Mouse (Mus musculus): Measurements from ENCODE around the gene Gm3173. TPM values are rescaled to one million over a fixed set of nuclear protein-coding genes. Genes with fewer than 3 reads are reported as not detected.
"Not testable (repeated sequence)": the region's sequence is repeated elsewhere in the genome, so short reads cannot be mapped to it uniquely, and the experiment has no call there.

Gene Gm3173
- total RNA-seq (2014; fragmentation: Nextera tagmentation) (not detected in 2 replicates), total RNA-seq (2017) (not detected in 2 replicates)

DNA sequence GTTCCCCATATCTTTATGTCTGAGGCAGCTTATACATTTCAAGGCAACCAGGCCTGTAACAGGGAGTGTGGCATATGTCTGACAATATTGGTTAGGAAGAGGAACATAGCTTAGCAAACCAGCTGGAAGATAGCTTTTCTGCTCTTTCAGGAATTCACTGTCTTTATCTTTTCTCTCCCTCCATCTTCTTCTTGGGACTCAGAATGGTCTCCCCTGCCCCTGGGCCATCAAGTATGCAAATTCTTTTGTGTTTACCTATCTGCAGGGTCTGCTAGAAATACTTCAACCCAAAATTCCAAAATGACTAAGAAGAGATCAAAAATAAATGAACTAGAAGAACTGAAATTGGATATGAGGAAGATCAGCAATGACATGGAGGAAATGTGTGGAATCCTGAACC lies at the start of gene Gm3173:
Gene Gm3173, plus strand, starts transcription at position 301 of the 400 bp plus-strand sequence.
- not testable (repeated sequence) for ATAC-seq (replicated peaks; ENCODE audit: low FRiP score, low TSS enrichment, poor library complexity, severe bottlenecking)

DNA sequence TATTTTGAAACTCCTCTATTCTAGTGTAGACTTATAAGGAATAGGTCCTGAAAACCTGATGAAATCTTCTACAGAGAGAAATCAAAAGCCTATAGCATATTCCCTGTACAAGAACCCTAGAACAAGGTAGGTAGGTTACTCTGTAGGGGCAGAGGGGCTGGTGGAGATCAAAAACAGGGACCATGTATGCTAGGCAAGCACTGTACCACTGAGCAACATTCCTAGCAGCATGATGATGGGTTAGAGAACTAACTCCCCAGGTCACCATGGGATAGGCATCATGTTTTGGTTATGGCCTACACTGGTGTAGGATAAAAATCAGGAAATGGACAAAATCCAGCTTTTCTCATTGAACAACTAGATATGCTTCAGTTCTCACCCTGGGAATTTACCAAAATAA lies 45.2 kb upstream of the Gm3173 start:
- ATAC-seq (replicated peaks; ENCODE audit: low FRiP score, low TSS enrichment, poor library complexity, severe bottlenecking) = not testable (repeated sequence)

DNA sequence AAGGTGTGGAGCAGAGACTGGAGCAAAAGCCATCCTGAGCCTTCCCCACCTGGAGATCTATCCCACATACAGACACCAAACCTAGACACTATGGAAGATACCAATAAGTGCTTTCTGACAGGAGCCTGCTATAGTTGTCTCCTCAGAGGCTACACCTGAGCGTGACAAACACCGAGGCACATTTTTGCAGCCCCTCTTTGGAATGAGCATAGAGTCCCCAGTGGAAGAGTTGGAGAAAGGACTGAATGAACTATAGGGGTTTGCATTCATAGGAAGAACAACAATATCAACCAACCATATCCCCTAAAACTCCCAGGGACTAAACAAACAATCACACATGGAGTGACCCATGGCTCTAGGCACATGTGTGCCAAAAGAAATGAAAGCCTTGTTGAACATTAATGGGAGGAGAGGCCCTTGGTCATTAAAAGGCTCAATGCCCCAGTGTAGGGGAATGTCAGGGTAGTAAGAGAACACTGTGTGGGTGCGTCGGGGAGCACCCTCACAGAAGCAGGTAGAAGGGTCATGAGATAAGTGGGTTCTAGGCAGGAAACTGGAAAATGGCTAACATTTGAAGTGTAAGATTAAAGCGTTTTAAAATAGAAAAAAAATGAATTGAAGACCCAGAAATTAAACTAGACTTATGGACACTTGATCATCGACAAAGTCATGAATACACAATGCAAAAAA lies 37.8 kb upstream of the Gm3173 start:
- not testable (repeated sequence) for ATAC-seq (replicated peaks; ENCODE audit: low FRiP score, low TSS enrichment, poor library complexity, severe bottlenecking)

DNA sequence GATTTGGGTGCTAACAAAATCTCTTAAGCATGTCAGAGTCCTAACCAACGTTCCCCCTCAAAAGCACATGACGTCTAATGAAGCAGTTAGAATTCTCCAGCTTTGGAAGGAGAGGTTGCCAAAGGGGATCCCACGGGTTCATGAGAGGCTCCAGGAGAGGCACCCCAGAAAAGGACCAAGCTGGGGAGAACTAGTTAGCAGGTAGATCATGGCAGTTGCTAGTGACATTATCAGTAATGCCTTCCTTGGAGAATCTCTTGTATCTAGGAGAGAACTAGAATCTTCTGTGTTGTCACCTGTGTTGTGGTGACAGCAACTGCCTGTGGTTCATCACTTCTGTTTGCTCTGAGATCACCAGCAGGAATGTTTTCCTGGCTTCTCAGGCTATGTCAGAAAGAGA lies 33.6 kb upstream of the Gm3173 start, which contains the start of gene Gm3159:
Gene Gm3159, plus strand, starts transcription at position 301 of the 400 bp plus-strand sequence.
- ATAC-seq (replicated peaks; ENCODE audit: low FRiP score, low TSS enrichment, poor library complexity, severe bottlenecking) = not testable (repeated sequence)

DNA sequence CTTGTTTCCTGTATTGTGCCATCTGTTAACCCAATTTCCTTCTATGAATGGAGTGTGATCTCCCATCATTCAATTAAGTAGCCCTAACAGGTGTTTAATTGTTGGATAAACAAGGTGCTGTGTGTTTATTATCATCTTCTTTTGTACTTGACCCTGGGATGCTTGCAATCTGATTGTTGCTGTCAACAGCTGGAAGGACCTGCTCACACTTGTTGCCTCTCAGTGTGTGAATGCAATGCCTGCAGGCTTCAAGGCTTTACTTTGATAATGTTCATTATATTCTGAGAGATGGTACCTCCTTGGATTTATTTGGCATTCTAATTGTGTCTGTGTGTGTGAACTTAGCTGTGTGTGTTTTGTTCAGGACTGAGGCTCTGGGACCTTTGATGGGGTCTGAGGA lies 32.2 kb upstream of the Gm3173 start:
- ATAC-seq (replicated peaks; ENCODE audit: low FRiP score, low TSS enrichment, poor library complexity, severe bottlenecking) = not testable (repeated sequence)

DNA sequence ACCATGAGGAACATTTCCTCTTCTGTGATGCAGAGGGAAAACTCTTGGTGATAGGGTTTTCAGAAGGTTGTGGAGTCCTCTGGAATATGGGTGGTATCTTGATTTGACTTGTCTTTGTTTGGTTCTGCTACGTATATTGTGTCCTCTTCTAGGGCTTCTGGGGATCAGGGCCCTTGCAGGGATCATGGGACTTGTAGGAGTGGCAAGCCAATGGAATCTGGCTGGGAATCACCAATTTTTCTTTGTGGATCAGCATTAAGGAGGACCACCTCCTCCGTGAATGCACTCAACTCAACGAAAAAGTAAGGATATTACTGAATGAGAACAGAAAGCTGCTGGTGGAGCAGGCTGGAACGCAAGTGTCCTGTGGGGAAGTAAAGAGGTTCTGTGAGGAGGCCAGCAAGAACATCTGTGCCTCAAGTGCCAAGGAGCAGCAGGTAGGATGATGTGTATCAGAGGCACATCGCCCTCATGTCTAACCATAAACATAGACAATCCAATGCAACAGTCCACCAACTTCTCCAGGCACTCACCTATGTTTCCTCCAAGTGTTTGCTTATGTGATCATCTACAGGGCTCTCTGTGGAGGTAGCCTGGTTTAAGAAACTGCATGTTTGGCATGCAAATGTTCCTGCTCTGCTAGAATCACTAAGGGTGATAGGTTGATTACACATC lies 30.5 kb upstream of the Gm3173 start:
- not testable (repeated sequence) for ATAC-seq (replicated peaks; ENCODE audit: low FRiP score, low TSS enrichment, poor library complexity, severe bottlenecking)

DNA sequence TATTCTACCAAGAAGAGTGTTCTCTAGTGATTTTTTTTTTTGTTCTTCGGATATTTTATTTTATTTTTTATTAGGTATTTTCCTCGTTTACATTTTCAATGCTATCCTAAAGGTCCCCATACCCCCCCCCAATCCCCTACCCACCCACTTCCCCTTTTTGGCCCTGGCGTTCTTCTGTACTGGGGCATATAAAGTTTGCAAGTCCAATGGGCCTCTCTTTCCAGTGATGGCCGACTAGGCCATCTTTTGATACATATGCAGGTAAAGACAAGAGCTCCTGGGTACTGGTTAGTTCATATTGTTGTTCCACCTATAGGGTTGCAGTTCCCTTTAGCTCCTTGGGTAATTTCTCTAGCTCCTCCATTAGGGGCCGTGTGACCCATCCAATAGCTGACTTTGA lies 29.5 kb upstream of the Gm3173 start:
- not testable (repeated sequence) for ATAC-seq (replicated peaks; ENCODE audit: low FRiP score, low TSS enrichment, poor library complexity, severe bottlenecking)

DNA sequence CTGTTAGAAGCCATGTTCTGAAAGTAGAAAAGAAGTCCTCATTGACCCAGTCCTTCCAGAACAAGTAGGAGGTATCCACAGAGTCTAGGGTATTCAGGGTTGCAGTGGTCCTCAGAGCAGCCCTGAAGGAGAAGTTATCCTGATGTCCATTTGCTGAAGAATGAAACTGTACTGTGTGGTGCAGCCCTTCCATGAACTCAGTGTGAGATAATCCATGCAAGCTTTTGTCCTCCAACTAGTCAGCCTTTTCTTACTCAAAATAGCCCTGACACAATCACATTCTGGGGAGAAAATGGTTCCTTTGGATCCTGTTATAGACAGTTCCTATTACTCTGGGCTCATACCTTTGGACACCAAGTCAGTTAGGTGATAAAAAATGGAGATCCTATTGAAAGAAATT lies 27.0 kb upstream of the Gm3173 start:
- not testable (repeated sequence) for ATAC-seq (replicated peaks; ENCODE audit: low FRiP score, low TSS enrichment, poor library complexity, severe bottlenecking)

DNA sequence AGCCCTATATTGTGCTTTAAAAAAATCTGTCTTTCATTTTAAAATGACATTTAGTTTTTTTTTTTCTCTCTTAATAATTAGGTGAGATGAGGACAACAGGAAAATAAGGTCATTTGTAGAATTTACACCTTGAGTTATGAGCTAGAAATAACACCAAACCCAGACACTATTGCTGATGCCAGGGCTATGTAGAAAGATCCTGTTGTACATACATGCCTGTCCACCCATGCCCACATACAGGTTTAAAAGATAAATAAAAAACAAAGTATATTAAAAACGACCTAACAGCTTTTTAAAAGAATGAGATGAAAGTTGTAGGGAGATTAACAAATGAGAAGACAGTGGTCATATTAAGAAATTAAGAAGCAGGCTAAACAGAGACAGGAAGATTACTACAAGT lies 20.9 kb upstream of the Gm3173 start:
- not testable (repeated sequence) for ATAC-seq (replicated peaks; ENCODE audit: low FRiP score, low TSS enrichment, poor library complexity, severe bottlenecking)

DNA sequence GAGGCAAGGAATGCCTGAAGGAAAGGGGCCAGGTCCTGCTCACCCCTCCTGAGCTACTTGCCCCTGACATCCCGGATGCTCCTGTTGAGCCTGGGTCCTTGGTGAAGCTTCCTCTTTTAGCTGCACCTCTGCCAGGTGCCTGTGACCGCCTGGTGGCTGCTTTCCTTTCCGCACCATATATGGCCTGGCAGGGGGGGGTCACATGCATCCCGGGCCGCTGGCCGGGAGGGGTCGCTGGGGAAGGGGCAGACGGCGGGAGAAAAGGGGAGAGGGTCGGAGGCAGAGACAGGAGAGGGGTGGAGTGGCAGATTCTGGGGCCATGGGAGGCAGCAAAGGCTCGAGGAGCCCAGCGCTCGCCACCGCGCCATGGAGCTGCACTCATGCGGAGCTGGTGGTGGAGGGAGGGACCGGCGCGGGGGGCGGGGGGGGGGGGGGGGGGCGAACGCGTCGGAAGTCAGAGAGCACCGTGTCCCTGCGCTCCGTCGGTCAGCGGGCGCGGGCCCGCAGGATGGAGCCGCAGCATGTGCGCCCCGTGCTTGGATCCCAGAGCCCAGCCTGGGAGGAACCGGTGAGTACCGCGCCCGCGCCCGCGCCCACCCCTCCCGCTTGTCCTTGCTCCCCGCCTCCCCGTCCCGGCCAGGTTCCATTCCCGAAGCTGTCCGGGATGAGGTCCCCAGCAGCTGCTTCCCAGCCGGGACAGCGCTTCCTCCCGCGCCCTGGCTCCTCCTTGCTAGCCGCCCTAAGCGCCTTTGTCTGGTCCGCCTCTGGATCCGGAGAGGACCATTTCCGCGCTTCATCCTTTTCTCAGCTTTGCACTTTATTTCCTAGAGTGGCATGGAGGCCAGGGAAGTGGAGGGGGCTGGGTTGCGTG lies 15.6 kb upstream of the Gm3173 start, which contains the start of gene Gm3164:
Gene Gm3164, plus strand, starts transcription at position 484 of the 871 bp plus-strand sequence.
- ATAC-seq (replicated peaks; ENCODE audit: low FRiP score, low TSS enrichment, poor library complexity, severe bottlenecking) = not testable (repeated sequence)

DNA sequence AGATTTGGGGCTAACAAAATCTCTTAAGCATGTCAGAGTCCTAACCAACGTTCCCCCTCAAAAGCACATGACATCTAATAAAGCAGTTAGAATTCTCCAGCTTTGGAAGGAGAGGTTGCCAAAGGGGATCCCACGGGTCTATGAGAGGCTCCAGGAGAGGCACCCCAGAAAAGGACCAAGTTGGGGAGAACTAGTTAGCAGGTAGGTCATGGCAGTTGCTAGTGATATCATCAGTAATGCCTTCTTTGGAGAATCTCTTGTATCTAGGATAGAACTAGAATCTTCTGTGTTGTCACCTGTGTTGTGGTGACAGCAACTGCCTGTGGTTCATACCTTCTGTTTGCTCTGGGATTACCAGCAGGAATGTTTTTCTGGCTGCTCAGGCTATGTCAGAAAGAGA lies 50.7 kb downstream of the Gm3173 start, which contains the start of gene Gm3182:
Gene Gm3182, plus strand, starts transcription at position 301 of the 400 bp plus-strand sequence.
- ATAC-seq (replicated peaks; ENCODE audit: low FRiP score, low TSS enrichment, poor library complexity, severe bottlenecking) = not testable (repeated sequence)

DNA sequence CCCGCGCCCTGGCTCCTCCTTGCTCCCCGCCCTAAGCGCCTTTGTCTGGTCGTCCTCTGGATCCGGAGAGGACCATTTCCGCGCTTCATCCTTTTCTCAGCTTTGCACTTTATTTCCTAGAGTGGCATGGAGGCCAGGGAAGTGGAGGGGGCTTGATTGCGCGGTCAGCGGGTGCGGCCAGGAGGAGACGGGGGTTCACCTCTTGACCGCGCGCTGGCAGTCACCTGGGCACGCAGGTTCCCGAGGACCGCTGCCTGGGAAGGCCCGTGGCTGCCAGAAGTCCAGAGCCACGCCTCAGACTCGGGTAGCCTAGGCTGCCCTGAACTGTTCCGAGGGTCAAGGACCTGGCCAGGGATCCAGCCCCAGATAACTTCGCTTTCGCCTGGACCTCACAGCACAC lies 68.6 kb downstream of the Gm3173 start:
- not testable (repeated sequence) for ATAC-seq (replicated peaks; ENCODE audit: low FRiP score, low TSS enrichment, poor library complexity, severe bottlenecking)

DNA sequence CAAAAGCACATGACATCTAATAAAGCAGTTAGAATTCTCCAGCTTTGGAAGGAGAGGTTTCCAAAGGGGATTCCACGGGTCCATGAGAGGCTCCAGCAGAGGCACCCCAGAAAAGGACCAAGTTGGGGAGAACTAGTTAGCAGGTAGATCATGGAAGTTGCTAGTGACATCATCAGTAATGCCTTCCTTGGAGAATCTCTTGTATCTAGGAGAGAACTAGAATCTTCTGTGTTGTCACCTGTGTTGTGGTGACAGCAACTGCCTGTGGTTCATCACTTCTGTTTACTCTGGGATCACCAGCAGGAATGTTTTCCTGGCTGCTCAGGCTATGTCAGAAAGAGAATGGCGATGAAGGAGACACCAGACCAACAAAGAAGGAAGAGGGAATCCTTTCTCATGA lies 124.3 kb downstream of the Gm3173 start, which contains the start of gene Gm3047:
Gene Gm3047, plus strand, starts transcription at position 301 of the 400 bp plus-strand sequence.
- not testable (repeated sequence) for ATAC-seq (replicated peaks; ENCODE audit: low FRiP score, low TSS enrichment, poor library complexity, severe bottlenecking)

Other genes with a start within 250 kb of the Gm3173 start
- not detected in 2 replicates for gene Gm2974, start 248.4 kb upstream of the Gm3173 start, total RNA-seq (2014; fragmentation: Nextera tagmentation)
- not detected in 2 replicates for gene Gm2974, start 248.4 kb upstream of the Gm3173 start, total RNA-seq (2017)
- not detected in 2 replicates for gene Gm3138, start 181.4 kb upstream of the Gm3173 start, total RNA-seq (2014; fragmentation: Nextera tagmentation)
- not detected in 2 replicates for gene Gm3138, start 181.4 kb upstream of the Gm3173 start, total RNA-seq (2017)
- not detected in 2 replicates for gene Gm3149, start 113.7 kb upstream of the Gm3173 start, total RNA-seq (2014; fragmentation: Nextera tagmentation)
- not detected in 2 replicates for gene Gm3149, start 113.7 kb upstream of the Gm3173 start, total RNA-seq (2017)
- gene 2610042L04Rik, start 96.2 kb upstream of the Gm3173 start, total RNA-seq (2014; fragmentation: Nextera tagmentation) = not detected in 2 replicates
- not detected in 2 replicates for gene 2610042L04Rik, start 96.2 kb upstream of the Gm3173 start, total RNA-seq (2017)
- gene Gm3159, start 33.5 kb upstream of the Gm3173 start, total RNA-seq (2014; fragmentation: Nextera tagmentation) = not detected in 2 replicates
- not detected in 2 replicates for gene Gm3159, start 33.5 kb upstream of the Gm3173 start, total RNA-seq (2017)
- gene Gm3164, start 15.5 kb upstream of the Gm3173 start, total RNA-seq (2014; fragmentation: Nextera tagmentation) = not detected in 2 replicates
- gene Gm3164, start 15.5 kb upstream of the Gm3173 start, total RNA-seq (2017) = not detected in 2 replicates
- gene Gm3182, start 50.8 kb downstream of the Gm3173 start, total RNA-seq (2014; fragmentation: Nextera tagmentation) = not detected in 2 replicates
- gene Gm3182, start 50.8 kb downstream of the Gm3173 start, total RNA-seq (2017) = not detected in 2 replicates
- not detected in 2 replicates for gene Gm3047, start 124.4 kb downstream of the Gm3173 start, total RNA-seq (2014; fragmentation: Nextera tagmentation)
- not detected in 2 replicates for gene Gm3047, start 124.4 kb downstream of the Gm3173 start, total RNA-seq (2017)
- gene Gm8159, start 201.4 kb downstream of the Gm3173 start, total RNA-seq (2014; fragmentation: Nextera tagmentation) = not detected in 2 replicates
- gene Gm8159, start 201.4 kb downstream of the Gm3173 start, total RNA-seq (2017) = not detected in 2 replicates
- not detected in 2 replicates for gene Gm3239, start 233.2 kb downstream of the Gm3173 start, total RNA-seq (2014; fragmentation: Nextera tagmentation)
- not detected in 2 replicates for gene Gm3239, start 233.2 kb downstream of the Gm3173 start, total RNA-seq (2017)

Measured in megakaryocyte-erythroid progenitor cell, adult 5-6 weeks (primary cell).